Mouse (Mus musculus): ENCODE data around the gene Arhgap15. TPM values are rescaled to one million over a fixed set of nuclear protein-coding genes. Genes with fewer than 3 reads are reported as not detected.

The Arhgap15 gene
- polyA plus RNA-seq, 1 experiment from 2014 or later, result 3.0 TPM

DNA sequence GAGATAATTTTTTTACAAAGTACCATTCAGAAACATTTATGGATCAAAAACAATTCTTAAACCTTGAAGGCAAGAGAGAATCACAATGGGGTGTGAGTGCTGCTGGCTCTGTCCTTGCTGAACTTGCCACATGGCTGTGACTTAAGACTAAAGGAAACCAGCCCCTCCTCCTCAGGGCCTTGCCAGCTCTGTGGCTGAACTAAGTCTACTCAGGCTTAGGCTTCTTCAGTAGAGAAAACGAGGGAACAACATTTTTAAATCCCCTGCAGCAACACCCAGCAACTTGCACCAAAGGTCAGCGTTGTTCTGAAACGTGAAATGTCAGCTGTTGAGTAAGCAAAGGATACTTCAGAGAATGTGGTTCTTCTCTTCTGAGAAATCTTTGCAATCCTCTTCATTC lies 417.2 kb downstream of the Arhgap15 start:
- Histone ChIP-seq H3K9me3 (no peaks in the 10 kb centered on the region), H3K27me3 (replicated peaks) (no peaks in the 10 kb centered on the region), H3K4me3 (replicated peaks) (no peak overlapping the region), H3K36me3 (no peaks in the 10 kb centered on the region), H3K4me1 (no peaks in the 10 kb centered on the region), H3K4me2 (no peak overlapping the region), H3K27ac (no peak overlapping the region), H3K9ac (no peak overlapping the region)
- no peak for ATAC-seq (ENCODE audit: insufficient read depth, low FRiP score, low read depth)
- WGBS, result 38% methylated on average over 3 of the region's 3 CpGs

DNA sequence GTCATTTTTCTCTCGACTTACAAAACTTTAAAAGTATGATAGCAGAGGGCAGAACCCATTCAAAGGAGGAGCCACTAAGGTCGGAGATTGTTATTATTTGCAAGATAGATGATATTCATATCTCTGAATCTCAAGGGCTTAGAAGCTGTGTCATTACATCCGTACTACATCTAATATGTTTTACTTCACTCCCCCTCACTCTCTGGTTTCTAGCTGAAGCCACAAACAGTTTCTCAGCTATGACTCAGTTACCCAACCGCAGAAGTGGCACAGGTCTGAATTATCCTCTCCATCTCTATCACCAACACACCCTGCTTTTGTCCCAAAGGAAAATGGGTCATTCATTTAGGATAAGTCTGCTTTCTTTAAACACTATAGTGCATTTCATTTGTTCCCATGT lies 418.1 kb downstream of the Arhgap15 start:
- ATAC-seq (ENCODE audit: insufficient read depth, low FRiP score, low read depth), result no peak
- no peak overlapping the region for H3K4me2 ChIP-seq
- H3K27ac ChIP-seq, result no peak overlapping the region
- no peaks in the 10 kb centered on the region for H3K27me3 ChIP-seq (replicated peaks)
- H3K9ac ChIP-seq, result no peak overlapping the region
- H3K36me3 ChIP-seq, result no peaks in the 10 kb centered on the region
- H3K9me3 ChIP-seq, result no peaks in the 10 kb centered on the region
- H3K4me3 ChIP-seq (replicated peaks), result no peak overlapping the region
- 67% methylated on average over 4 of the region's 4 CpGs for WGBS
- H3K4me1 ChIP-seq, result no peaks in the 10 kb centered on the region

DNA sequence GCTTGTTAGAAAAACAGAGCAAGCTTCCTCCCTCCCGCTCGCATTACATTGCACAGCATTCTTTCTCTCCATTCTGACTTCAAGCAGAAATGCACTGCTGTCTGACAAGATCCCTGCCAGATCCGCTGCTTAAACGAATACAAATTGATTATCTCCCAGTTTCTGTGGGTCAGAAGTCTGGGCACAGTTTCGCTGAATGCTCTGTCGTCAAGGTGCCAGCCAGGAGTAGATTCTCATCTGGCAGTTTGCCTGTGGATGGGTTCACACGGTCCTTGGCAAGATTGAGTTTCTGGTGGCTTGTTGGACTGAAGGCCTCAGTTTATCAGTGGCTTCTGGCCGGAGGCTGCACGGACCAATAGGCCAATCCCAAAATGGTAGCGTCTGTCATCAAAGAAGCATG lies 435.9 kb downstream of the Arhgap15 start:
- Histone ChIP-seq H3K9ac (no peak overlapping the region), H3K27me3 (replicated peaks) (no peaks in the 10 kb centered on the region), H3K4me1 (no peaks in the 10 kb centered on the region), H3K36me3 (no peaks in the 10 kb centered on the region), H3K9me3 (no peaks in the 10 kb centered on the region), H3K27ac (no peak overlapping the region), H3K4me3 (replicated peaks) (no peak overlapping the region), H3K4me2 (no peak overlapping the region)
- no peak for ATAC-seq (ENCODE audit: insufficient read depth, low FRiP score, low read depth)
- 73% methylated on average over 10 of the region's 10 CpGs for WGBS

DNA sequence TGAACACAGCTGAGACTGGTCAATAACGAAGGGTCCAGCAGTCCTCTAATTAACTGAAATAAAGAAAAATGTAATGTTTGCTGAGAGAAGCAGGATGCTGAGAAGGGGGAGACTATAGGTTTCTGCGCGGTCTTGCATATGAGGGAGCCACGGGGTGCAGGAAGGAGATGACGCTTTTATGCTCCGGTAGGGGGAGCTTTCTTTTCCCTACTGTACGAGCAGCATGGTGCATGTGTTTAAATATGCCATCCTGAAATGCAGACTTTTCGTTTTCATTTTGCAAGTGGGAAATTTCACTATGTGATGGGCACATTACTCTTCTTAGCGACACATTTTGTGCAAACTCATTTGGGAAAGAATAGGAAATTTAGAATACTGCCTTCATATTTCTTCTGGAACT lies 442.1 kb downstream of the Arhgap15 start:
- no peak for ATAC-seq (ENCODE audit: insufficient read depth, low FRiP score, low read depth)
- Histone ChIP-seq H3K9ac (no peak overlapping the region), H3K27me3 (replicated peaks) (no peaks in the 10 kb centered on the region), H3K27ac (no peak overlapping the region), H3K36me3 (no peaks in the 10 kb centered on the region), H3K4me3 (replicated peaks) (no peak overlapping the region), H3K9me3 (no peaks in the 10 kb centered on the region), H3K4me2 (no peak overlapping the region), H3K4me1 (no peaks in the 10 kb centered on the region)
- 86% methylated on average over 9 of the region's 9 CpGs for WGBS

- 78% methylated on average over 3 of the region's 3 CpGs for WGBS
- no peak for ATAC-seq (ENCODE audit: insufficient read depth, low FRiP score, low read depth)
These were observed 443.4 kb downstream of the Arhgap15 start for GRCm38 (mm10) chr2:44192058-44192457.

DNA sequence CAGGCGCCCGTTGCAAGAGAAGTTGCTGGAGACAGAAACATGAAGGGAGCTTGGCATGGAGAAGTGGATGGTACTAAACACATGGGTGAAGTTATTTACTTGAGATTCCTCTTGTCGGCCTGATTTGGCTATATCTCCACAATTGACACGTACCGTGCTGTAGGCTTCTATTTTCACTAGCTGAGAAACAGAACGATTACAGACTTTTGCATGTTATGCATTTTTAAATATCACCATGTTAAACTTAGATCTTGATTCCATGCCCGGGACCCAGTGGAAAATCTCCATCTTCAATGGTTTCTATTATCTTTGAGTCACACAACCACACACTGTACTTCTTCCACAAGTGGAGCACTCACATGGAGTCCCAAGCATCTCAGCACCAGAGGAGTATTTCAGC lies 466.9 kb downstream of the Arhgap15 start:
- Histone ChIP-seq H3K4me1 (no peaks in the 10 kb centered on the region), H3K36me3 (no peaks in the 10 kb centered on the region), H3K27me3 (replicated peaks) (no peaks in the 10 kb centered on the region), H3K9me3 (no peaks in the 10 kb centered on the region), H3K9ac (no peak overlapping the region), H3K4me2 (no peak overlapping the region), H3K4me3 (replicated peaks) (no peak overlapping the region), H3K27ac (no peak overlapping the region)
- WGBS, result 93% methylated on average over 7 of the region's 7 CpGs
- no peak for ATAC-seq (ENCODE audit: insufficient read depth, low FRiP score, low read depth)

More at GRCm38 (mm10) chr2:44192058-44192457, 443.4 kb downstream of the Arhgap15 start:
- Histone ChIP-seq H3K9ac (no peak overlapping the region), H3K27me3 (replicated peaks) (no peaks in the 10 kb centered on the region), H3K9me3 (no peaks in the 10 kb centered on the region), H3K4me2 (no peak overlapping the region), H3K4me3 (replicated peaks) (no peak overlapping the region), H3K36me3 (no peaks in the 10 kb centered on the region), H3K27ac (no peak overlapping the region), H3K4me1 (no peaks in the 10 kb centered on the region)

GRCm38 (mm10) chr2:44217811-44218210 lies 469.2 kb downstream of the Arhgap15 start:
- Histone ChIP-seq H3K4me3 (replicated peaks) (no peak overlapping the region), H3K27ac (no peak overlapping the region), H3K27me3 (replicated peaks) (no peaks in the 10 kb centered on the region), H3K9ac (no peak overlapping the region), H3K4me1 (no peaks in the 10 kb centered on the region), H3K4me2 (no peak overlapping the region), H3K36me3 (no peaks in the 10 kb centered on the region), H3K9me3 (no peaks in the 10 kb centered on the region)
- ATAC-seq (ENCODE audit: insufficient read depth, low FRiP score, low read depth), result no peak
- WGBS, result 86% methylated on average over 6 of the region's 6 CpGs

- Histone ChIP-seq H3K27me3 (replicated peaks) (no peaks in the 10 kb centered on the region), H3K9me3 (no peaks in the 10 kb centered on the region), H3K36me3 (no peaks in the 10 kb centered on the region), H3K27ac (no peak overlapping the region), H3K4me1 (no peaks in the 10 kb centered on the region), H3K4me3 (replicated peaks) (no peak overlapping the region), H3K9ac (no peak overlapping the region), H3K4me2 (no peak overlapping the region)
- WGBS, result 41% methylated on average over 8 of the region's 8 CpGs
- ATAC-seq (ENCODE audit: insufficient read depth, low FRiP score, low read depth), result no peak
These were observed 469.7 kb downstream of the Arhgap15 start for GRCm38 (mm10) chr2:44218317-44218716.

- ATAC-seq (ENCODE audit: insufficient read depth, low FRiP score, low read depth), result no peak
- Histone ChIP-seq H3K4me3 (replicated peaks) (no peak overlapping the region), H3K27ac (no peak overlapping the region), H3K4me1 (no peaks in the 10 kb centered on the region), H3K27me3 (replicated peaks) (no peaks in the 10 kb centered on the region), H3K4me2 (no peak overlapping the region), H3K36me3 (no peaks in the 10 kb centered on the region), H3K9me3 (no peaks in the 10 kb centered on the region), H3K9ac (no peak overlapping the region)
- WGBS, result 63% methylated on average over 2 of the region's 2 CpGs
These were observed 473.1 kb downstream of the Arhgap15 start for GRCm38 (mm10) chr2:44221686-44222085.

DNA sequence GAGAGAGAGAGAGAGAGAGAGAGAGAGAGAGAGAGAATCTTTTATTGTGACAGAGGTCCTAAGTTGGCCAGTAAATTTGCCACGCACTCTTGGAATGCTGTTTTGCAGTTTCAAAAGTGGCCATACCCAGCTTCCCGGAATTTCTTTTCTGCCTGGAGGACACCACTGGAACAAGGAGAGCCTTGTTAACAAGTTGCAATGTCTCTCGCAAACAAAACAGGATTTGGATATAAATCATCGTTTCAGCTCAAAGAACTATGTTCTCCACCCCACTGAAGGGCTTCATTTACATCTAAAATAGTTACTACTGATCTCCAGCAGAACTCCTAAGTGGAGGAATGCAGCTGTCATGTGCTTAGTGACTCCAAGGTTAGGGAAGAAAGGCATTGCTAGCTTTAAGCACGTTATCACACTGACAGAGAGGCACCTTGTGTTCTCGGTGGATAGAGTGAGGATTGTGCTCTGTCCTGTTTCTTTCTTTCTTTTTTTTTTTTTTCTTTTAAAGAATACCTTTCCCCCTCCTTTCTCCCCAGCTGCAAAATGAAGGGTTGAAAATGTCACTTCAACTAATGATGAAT lies 473.6 kb downstream of the Arhgap15 start:
- ATAC-seq (ENCODE audit: insufficient read depth, low FRiP score, low read depth), result no peak
- Histone ChIP-seq H3K27ac (no peak overlapping the region), H3K4me2 (no peak overlapping the region), H3K36me3 (no peaks in the 10 kb centered on the region), H3K4me1 (no peaks in the 10 kb centered on the region), H3K4me3 (replicated peaks) (no peak overlapping the region), H3K9me3 (no peaks in the 10 kb centered on the region), H3K27me3 (replicated peaks) (no peaks in the 10 kb centered on the region), H3K9ac (no peak overlapping the region)
- WGBS, result 28% methylated on average over 6 of the region's 6 CpGs

- Histone ChIP-seq H3K9ac (no peak overlapping the region), H3K4me3 (replicated peaks) (no peak overlapping the region), H3K27ac (no peak overlapping the region), H3K4me1 (no peaks in the 10 kb centered on the region), H3K36me3 (no peaks in the 10 kb centered on the region), H3K27me3 (replicated peaks) (no peaks in the 10 kb centered on the region), H3K4me2 (no peak overlapping the region), H3K9me3 (no peaks in the 10 kb centered on the region)
- no peak for ATAC-seq (ENCODE audit: insufficient read depth, low FRiP score, low read depth)
- WGBS, result 82% methylated on average over 1 of the region's 1 CpGs
These were observed 486.2 kb downstream of the Arhgap15 start for GRCm38 (mm10) chr2:44234856-44235255.

GRCm38 (mm10) chr2:44241657-44242454 lies 493.2 kb downstream of the Arhgap15 start:
- Histone ChIP-seq H3K27me3 (replicated peaks) (no peaks in the 10 kb centered on the region), H3K4me2 (no peak overlapping the region), H3K4me1 (no peaks in the 10 kb centered on the region), H3K27ac (no peak overlapping the region), H3K36me3 (no peaks in the 10 kb centered on the region), H3K9me3 (no peaks in the 10 kb centered on the region), H3K9ac (no peak overlapping the region), H3K4me3 (replicated peaks) (no peak overlapping the region)
- 75% methylated on average over 7 of the region's 7 CpGs for WGBS
- no peak for ATAC-seq (ENCODE audit: insufficient read depth, low FRiP score, low read depth)

Measured in stomach, embryonic 15.5 days (tissue).